ENCODE assay signal across 9 mouse cellular contexts in the genomic region with DNA sequence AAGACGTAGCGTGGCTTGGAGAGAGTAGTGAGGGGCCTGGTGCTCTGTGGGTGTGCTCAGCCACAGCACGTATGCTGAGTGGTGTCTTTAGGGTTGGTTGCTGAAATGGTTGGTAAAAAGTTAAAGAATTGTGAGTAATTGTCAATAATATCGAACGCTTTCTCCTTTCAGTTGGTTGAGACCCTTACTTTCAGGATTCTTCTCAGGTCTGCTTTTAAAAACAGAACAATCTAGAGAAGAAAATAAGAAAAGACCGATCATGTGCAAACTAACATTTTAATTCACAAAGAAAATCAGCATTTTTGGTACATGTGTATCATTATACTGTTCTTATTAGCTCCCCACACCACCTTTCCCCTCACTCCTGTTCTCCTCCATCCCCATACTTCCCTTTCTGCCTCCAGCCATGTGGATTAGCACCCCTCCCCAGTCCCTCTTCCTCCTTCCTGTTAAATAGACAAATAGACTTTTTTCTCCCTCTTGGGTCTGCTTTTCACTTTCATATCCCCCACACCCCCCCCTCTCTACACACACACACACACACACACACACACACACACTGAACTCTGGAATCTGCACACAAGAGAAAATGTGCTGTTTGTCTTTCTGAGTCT. TPM values are rescaled to one million over a fixed set of nuclear protein-coding genes. Genes with fewer than 3 reads are reported as not detected.
DNase-seq lines count a peak whose midpoint lies in the region; ATAC-seq and TF ChIP-seq lines count a peak whose summit lies in the region.
"Had no signal": no experiment of that assay in that cellular context is flagged by ENCODE, and none has a peak within 500 bp of the region (broad histone marks: within the 10 kb centered on the region; RNA-seq: fewer than 3 reads in every experiment).

No protein-coding gene starts in this region.

- no peak overlapping the region for H3K9ac ChIP-seq in lung, postnatal 0 days (replicated peaks; ENCODE audit: low read depth)
- H3K9ac ChIP-seq in embryonic facial prominence, embryonic 15.5 days, result no peak overlapping the region
- H3K9ac ChIP-seq: kidney, embryonic 15.5 days had no signal

- ATAC-seq in lung, postnatal 0 days, result no peak
- ATAC-seq in embryonic facial prominence, embryonic 15.5 days (ENCODE audit: insufficient number of reproducible peaks, low FRiP score, low TSS enrichment, low read depth), result no peak

- H3K36me3 ChIP-seq in lung, postnatal 0 days (ENCODE audit: insufficient read depth, low read length), result no peaks in the 10 kb centered on the region
- H3K36me3 ChIP-seq in embryonic facial prominence, embryonic 15.5 days, result no peaks in the 10 kb centered on the region
- no peaks in the 10 kb centered on the region for H3K36me3 ChIP-seq in splenic B cell, adult 2 months (ENCODE audit: control insufficient read depth, insufficient read depth, low read length, poor library complexity, severe bottlenecking)
- H3K36me3 ChIP-seq: kidney, embryonic 15.5 days had no signal

- H3K4me3 ChIP-seq in lung, postnatal 0 days (ENCODE audit: low read depth, low read length), result no peak overlapping the region
- peak overlapping the region; percentile 63 for H3K4me3 ChIP-seq in embryonic facial prominence, embryonic 15.5 days (replicated peaks)

- peak overlapping the region; percentile 89; the same call in 1 of the 2 replicates for H3K4me2 ChIP-seq in lung, postnatal 0 days (replicated peaks; ENCODE audit: low read depth, low read length)
- peak overlapping the region; percentile 95 for H3K4me2 ChIP-seq in embryonic facial prominence, embryonic 15.5 days (replicated peaks)

- H3K27me3 ChIP-seq in lung, postnatal 0 days (replicated peaks; ENCODE audit: insufficient read depth, low read length), result no peaks in the 10 kb centered on the region
- H3K27me3 ChIP-seq in embryonic facial prominence, embryonic 15.5 days, result no peaks in the 10 kb centered on the region
- no peaks in the 10 kb centered on the region for H3K27me3 ChIP-seq in splenic B cell, adult 2 months (ENCODE audit: control insufficient read depth, insufficient read depth, low read length, poor library complexity, severe bottlenecking)
- H3K27me3 ChIP-seq: kidney, embryonic 15.5 days had no signal

- DNase-seq in lung, postnatal 0 days (ENCODE audit: low spot score), result peak; percentile 41
- DNase-seq in lung, adult 18-20 months, result no peak
- DNase-seq in liver, result peak; percentile 4
- peak; percentile 62 for DNase-seq in splenic B cell, adult 2 months (ENCODE audit: low read depth, low spot score)
- no peak for DNase-seq in urinary bladder, postnatal 10 days (ENCODE audit: low spot score)
- DNase-seq in cerebellum, adult 9-11 months, result no peak

- H3K4me1 ChIP-seq in lung, postnatal 0 days (ENCODE audit: insufficient read depth, low read depth, low read length), result no peaks in the 10 kb centered on the region; the same call in 1 of the 2 replicates
- peaks cover 26% of the 10 kb centered on the region for H3K4me1 ChIP-seq in embryonic facial prominence, embryonic 15.5 days

- no peaks in the 10 kb centered on the region for H3K9me3 ChIP-seq in lung, postnatal 0 days (ENCODE audit: low read length)
- H3K9me3 ChIP-seq in embryonic facial prominence, embryonic 15.5 days (replicated peaks), result no peaks in the 10 kb centered on the region
- H3K9me3 ChIP-seq: kidney, embryonic 15.5 days had no signal

- WGBS in lung, postnatal 0 days, result 92% methylated on average over 6 of the region's 6 CpGs
- WGBS in embryonic facial prominence, embryonic 15.5 days, result 70% methylated on average over 6 of the region's 6 CpGs

- no peak for TF ChIP-seq CTCF in lung, postnatal 0 days (IDR thresholded peaks at IDR 0.05)

- no peak for TF ChIP-seq EP300 in lung, postnatal 0 days (IDR thresholded peaks at IDR 0.05)

- no peak overlapping the region for H3K27ac ChIP-seq in lung, postnatal 0 days (ENCODE audit: low read length)
- no peak overlapping the region for H3K27ac ChIP-seq in embryonic facial prominence, embryonic 15.5 days (replicated peaks)
- H3K27ac ChIP-seq: kidney, embryonic 15.5 days had no signal

RNA-seq across cellular contexts. Expression of a gene that starts 2.2 kb away (rescaled TPM):
- polyA plus RNA-seq in lung, postnatal 0 days (2015; fragmentation: Nextera tagmentation; extraction: Ambion mirVana), result 7.5 and 9.7 TPM in 2 replicates
- 10.1 and 12.6 TPM in 2 replicates for polyA plus RNA-seq in embryonic facial prominence, embryonic 15.5 days (2015; fragmentation: Nextera tagmentation; extraction: Ambion mirVana)

RNA-seq across cellular contexts. Expression of a gene that starts 28.4 kb away (rescaled TPM):
- polyA plus RNA-seq in lung, postnatal 0 days (2015; fragmentation: Nextera tagmentation; extraction: Ambion mirVana), result 0.05 and 0.14 TPM in 2 replicates
- 7.3 and 8.2 TPM in 2 replicates for polyA plus RNA-seq in embryonic facial prominence, embryonic 15.5 days (2015; fragmentation: Nextera tagmentation; extraction: Ambion mirVana)
- polyA plus RNA-seq: frontal cortex, adult 2 months had no signal

Comparison
In these comparisons a context has a peak if more than half of its experiments do, and no peak if none do; other contexts are left out.
1. DNase-seq: peak in lung, postnatal 0 days (single experiment), liver (single experiment) and splenic B cell, adult 2 months (single experiment); none in lung, adult 18-20 months (0 of 2), urinary bladder, postnatal 10 days (single experiment) and cerebellum, adult 9-11 months (single experiment).